Mouse (Mus musculus) midbrain, postnatal 0 days (tissue): ENCODE results near the gene Klra2. TPM values are rescaled to one million over a fixed set of nuclear protein-coding genes. Genes with fewer than 3 reads are reported as not detected.

ENCODE experiments used
- ATAC-seq: fragments of 200-750 bp; cut with Nextera tagmentation; 2 replicates; pipeline ENCODE4 v1.8.0; 2017; ENCODE audit warnings: moderate number of reproducible peaks, mild to moderate bottlenecking, moderate TSS enrichment, moderate library complexity; ENCODE audit not compliant: low FRiP score
- DNase-seq: peaks from one replicate; pipeline ENCODE4 v3.0.0-alpha.2; 2015; ENCODE audit warnings: low spot score
- H3K27ac ChIP-seq: fragments of 300-500 bp; sonication (generic); 2 replicates; pipeline ENCODE4 v1.5.1; 2014; ENCODE audit warnings: low read depth, mild to moderate bottlenecking, low read length, mixed read lengths
- H3K27me3 ChIP-seq: fragments of 300-500 bp; sonication (generic); 2 replicates; pipeline ENCODE4 v1.6.1; 2014; ENCODE audit warnings: low read length, control low read depth, mixed read lengths; ENCODE audit not compliant: insufficient read depth
- H3K36me3 ChIP-seq: fragments of 300-500 bp; sonication (generic); 2 replicates; pipeline ENCODE4 v1.6.1; 2014; ENCODE audit warnings: low read length, control low read depth, mixed read lengths; ENCODE audit not compliant: insufficient read depth
- H3K4me1 ChIP-seq: fragments of 300-500 bp; sonication (generic); 2 replicates; pipeline ENCODE4 v1.6.1; 2014; ENCODE audit warnings: mild to moderate bottlenecking, control low read depth, antibody characterized with exemption, low read length, mixed read lengths; ENCODE audit not compliant: insufficient read depth
- H3K4me2 ChIP-seq: fragments of 300-500 bp; sonication (generic); 2 replicates; pipeline ENCODE4 v1.6.1; 2014; ENCODE audit warnings: low read depth, mild to moderate bottlenecking, low read length, mixed read lengths; ENCODE audit not compliant: poor library complexity, severe bottlenecking
- H3K4me3 ChIP-seq: fragments of 300-500 bp; sonication (generic); 2 replicates; pipeline ENCODE4 v1.5.1; 2014; ENCODE audit warnings: low read depth, mild to moderate bottlenecking, low read length, moderate library complexity
- H3K9ac ChIP-seq: fragments of 300-500 bp; sonication (generic); replicated peaks from 2 replicates; pipeline ENCODE4 v1.6.1; 2014; ENCODE audit warnings: mild to moderate bottlenecking, low read length, moderate library complexity, mixed read lengths; ENCODE audit not compliant: poor library complexity, severe bottlenecking
- H3K9me3 ChIP-seq: fragments of 300-500 bp; sonication (generic); 2 replicates; pipeline ENCODE4 v1.6.1; 2016; ENCODE audit warnings: low read length, control low read depth
- CTCF ChIP-seq: IDR thresholded peaks from 2 replicates; pipeline ENCODE4 v1.5.1; 2016; ENCODE audit warnings: antibody characterized with exemption, mild to moderate bottlenecking
- WGBS: fragments of 180-500 bp; shearing (Covaris S2); extraction: QIAGEN DNeasy Blood & Tissue Kit; methylation state at CpG from one replicate; pipeline ENCODE4 v1.1.7; 2014; 5-methylcytosine and 5-hydroxymethylcytosine counted together
- polyA plus RNA-seq: library from polyadenylated mRNA; unstranded; fragments of >200 nt; fragmentation: Nextera tagmentation; extraction: Ambion mirVana; gene quantifications from 2 replicates; pipeline ENCODE4 v1.2.1, GENCODE M21; 2015
- total RNA-seq: library from RNA; depleted of rRNA; stranded (reverse); fragments of >200 nt; gene quantifications from 2 replicates; pipeline ENCODE4 v1.2.3, GENCODE M21; 2014; rRNA removed

Klra2 gene
- total RNA-seq, result 0.05 TPM in 1 of 2 replicates, not detected in the other
- polyA plus RNA-seq, result 0.09 TPM in 1 of 2 replicates, not detected in the other

DNA sequence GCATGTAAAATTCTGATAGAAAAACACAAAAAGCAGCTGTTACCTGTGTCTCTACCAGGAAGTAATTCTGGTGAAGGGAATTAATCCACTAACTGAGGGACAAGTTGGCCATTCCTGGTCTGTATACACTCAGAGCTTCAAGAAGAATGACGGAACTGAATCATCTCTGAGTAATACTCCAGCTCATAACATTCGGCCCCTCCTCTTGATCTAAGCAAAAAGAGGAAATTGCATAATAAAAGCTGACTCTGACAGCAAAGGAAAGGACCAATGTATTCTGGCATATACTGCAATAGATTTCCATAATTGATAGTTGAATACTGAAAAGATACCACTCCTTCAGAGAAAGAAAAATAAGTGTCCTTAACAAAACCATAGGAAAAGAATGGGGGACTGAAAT, at the start of gene Klra2:
Gene Klra2, minus strand, starts transcription at position 157 of the 400 bp plus-strand sequence.
- H3K9me3 ChIP-seq, result peaks cover 3% of the 10 kb centered on the region; the same call in 1 of the 2 replicates
- no peak within 1 kb of the TSS for H3K27ac ChIP-seq
- 75% methylated on average over 2 of the region's 2 CpGs for WGBS
- no peak for TF ChIP-seq CTCF
- H3K27me3 ChIP-seq, result no peaks in the 10 kb centered on the region
- H3K4me2 ChIP-seq, result no peak within 1 kb of the TSS
- DNase-seq, result no peak
- no peak for ATAC-seq
- H3K36me3 ChIP-seq, result no peaks in the 10 kb centered on the region
- no peaks in the 10 kb centered on the region for H3K4me1 ChIP-seq
- H3K9ac ChIP-seq, result no peak within 1 kb of the TSS
- H3K4me3 ChIP-seq, result no peak within 1 kb of the TSS

DNA sequence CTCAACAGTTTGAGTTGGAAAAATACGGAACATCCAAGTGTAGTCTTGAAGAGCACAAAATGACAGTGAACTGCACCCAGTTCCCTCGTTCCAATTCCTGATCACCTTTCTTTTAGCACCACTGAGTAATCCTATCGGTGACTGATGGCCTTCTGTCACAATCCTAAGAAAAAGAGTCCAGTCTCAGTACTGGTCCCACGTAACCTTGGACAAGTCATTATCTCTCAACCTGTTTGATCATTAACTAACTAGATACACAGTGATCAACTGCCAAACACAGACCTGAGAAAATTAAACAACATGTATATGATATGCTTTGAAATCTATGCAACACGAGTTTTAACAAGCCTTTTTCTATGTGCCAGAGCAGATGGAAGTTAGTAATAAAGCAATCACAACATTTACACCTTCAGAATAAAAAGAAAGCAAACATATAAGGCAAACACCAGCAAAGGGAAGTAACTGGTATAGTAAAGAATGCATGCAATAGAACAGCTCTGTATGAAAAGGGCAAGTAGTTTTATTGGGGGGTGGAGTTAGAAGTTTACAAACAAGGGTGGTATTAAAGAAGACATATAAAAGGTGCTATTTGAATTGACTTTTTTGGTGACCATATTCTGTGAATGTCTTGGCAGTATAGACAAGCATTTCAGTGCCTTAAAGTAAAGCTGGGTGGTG, 47.4 kb upstream of the Klra2 start:
- Histone ChIP-seq H3K27me3 (no peaks in the 10 kb centered on the region), H3K9me3 (no peaks in the 10 kb centered on the region), H3K4me3 (no peak overlapping the region), H3K36me3 (no peaks in the 10 kb centered on the region), H3K9ac (no peak overlapping the region), H3K27ac (no peak overlapping the region), H3K4me1 (peaks cover 7% of the 10 kb centered on the region; the same call in 1 of the 2 replicates), H3K4me2 (no peak overlapping the region)
- TF ChIP-seq CTCF, result no peak
- DNase-seq (no peak), ATAC-seq (no peak)
- WGBS, result 88% methylated on average over 5 of the region's 5 CpGs

GRCm38 (mm10) chr6:131293916-131294315, 46.8 kb upstream of the Klra2 start:
- WGBS, result 90% methylated on average over 5 of the region's 5 CpGs
- TF ChIP-seq CTCF, result no peak
- peak overlapping the region; percentile 54; the same call in 1 of the 2 replicates for H3K4me3 ChIP-seq
- H3K27ac ChIP-seq, result no peak overlapping the region
- H3K27me3 ChIP-seq, result no peaks in the 10 kb centered on the region
- no peaks in the 10 kb centered on the region for H3K36me3 ChIP-seq
- H3K4me2 ChIP-seq, result peak overlapping the region; percentile 49
- ATAC-seq (no peak), DNase-seq (no peak)
- no peaks in the 10 kb centered on the region for H3K9me3 ChIP-seq
- H3K9ac ChIP-seq, result no peak overlapping the region
- peaks cover 7% of the 10 kb centered on the region; the same call in 1 of the 2 replicates for H3K4me1 ChIP-seq

- Histone ChIP-seq H3K27ac (peak within 1 kb of the TSS; percentile 69), H3K27me3 (no peaks in the 10 kb centered on the region), H3K9ac (peak within 1 kb of the TSS; percentile 71), H3K36me3 (no peaks in the 10 kb centered on the region; the same call in 1 of the 2 replicates), H3K4me2 (peak within 1 kb of the TSS; percentile 68), H3K9me3 (no peaks in the 10 kb centered on the region), H3K4me3 (peak within 1 kb of the TSS; percentile 54), H3K4me1 (peaks cover 7% of the 10 kb centered on the region; the same call in 1 of the 2 replicates)
- WGBS, result 1% methylated on average over 48 of the region's 51 CpGs
- no peak for TF ChIP-seq CTCF
- ATAC-seq (peak; percentile 88), DNase-seq (peak; percentile 83)
Observed at GRCm38 (mm10) chr6:131292991-131293788, 46.0 kb upstream of the Klra2 start, which contains the start of gene Magohb. Magohb (minus strand) TSS chr6:131293244.

DNA sequence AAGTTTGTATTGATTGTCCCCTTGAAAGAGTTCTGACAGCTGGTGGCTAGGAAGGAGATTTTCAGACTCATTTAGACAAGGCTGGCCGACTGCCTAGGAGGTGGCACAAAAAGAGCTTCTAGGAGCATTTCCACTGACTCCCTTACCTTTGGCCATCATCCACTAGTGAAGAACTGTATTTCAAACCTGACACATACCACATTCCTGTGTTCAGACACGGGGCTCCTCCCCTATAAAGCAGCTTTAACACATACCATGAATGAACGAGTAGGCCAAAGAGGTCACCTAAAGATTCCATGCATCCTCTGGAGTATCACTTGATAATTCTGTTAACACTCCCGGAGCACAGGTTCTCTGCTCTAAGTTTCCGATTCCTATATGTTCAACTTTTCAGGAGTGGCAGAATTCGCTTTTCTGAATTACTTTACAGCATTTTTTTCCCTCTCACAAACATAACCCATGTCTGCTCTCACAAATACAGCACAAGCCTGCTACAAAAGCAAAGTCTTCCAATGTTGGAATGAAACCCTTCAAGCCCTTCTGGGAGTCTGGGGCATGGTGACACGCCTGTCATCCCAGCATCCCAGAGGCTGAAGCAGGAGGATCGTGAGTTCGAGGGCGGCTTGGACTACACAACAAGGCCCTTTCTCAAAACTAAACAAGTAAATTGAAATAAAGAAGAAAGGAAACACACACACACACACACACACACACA, 45.3 kb upstream of the Klra2 start:
- Histone ChIP-seq H3K36me3 (no peaks in the 10 kb centered on the region; the same call in 1 of the 2 replicates), H3K4me1 (peaks cover 7% of the 10 kb centered on the region; the same call in 1 of the 2 replicates), H3K9ac (peak overlapping the region; percentile 71), H3K4me2 (peak overlapping the region; percentile 68), H3K27me3 (no peaks in the 10 kb centered on the region), H3K27ac (peak overlapping the region; percentile 69), H3K9me3 (no peaks in the 10 kb centered on the region), H3K4me3 (peak overlapping the region; percentile 54)
- WGBS, result 24% methylated on average over 10 of the region's 10 CpGs
- peak; percentile 11 for DNase-seq
- peak; percentile 45 for ATAC-seq
- TF ChIP-seq CTCF, result no peak
